Mouse (Mus musculus) layer of hippocampus, postnatal 36 days (tissue): ENCODE measurements around the gene Dnajc10. TPM values are rescaled to one million over a fixed set of nuclear protein-coding genes. Genes with fewer than 3 reads are reported as not detected.

Experiments
- DNase-seq, 2 experiments: peaks; one replicate each; pipeline ENCODE4 v3.0.0; 2022
- total RNA-seq, 2 experiments: library from RNA; stranded (reverse); gene quantifications; 2 replicates each; pipeline ENCODE4 v1.2.3; 2021

Dnajc10 gene
- total RNA-seq, 2 experiments from 2014 or later: 55.5 to 57.9 TPM

DNA sequence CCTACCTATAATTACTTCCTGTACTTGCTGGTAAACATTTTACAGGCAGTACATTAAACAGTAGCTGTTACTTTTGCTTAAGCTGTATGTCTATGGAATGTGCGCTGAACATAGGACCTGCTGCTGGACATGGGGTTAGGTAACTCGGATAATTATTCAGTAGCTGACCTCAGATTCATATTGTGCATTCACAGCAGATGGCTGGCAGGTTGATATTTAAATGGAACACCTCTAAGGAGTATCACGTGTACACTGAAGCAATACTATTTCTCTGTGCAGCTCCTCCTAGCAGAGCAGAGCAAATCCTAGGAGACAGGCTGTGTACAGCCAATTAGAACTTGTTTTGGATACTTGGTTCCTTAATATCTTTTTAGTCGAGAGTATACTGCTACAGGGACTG, 39.3 kb downstream of the Dnajc10 start:
- no peak for DNase-seq

DNA sequence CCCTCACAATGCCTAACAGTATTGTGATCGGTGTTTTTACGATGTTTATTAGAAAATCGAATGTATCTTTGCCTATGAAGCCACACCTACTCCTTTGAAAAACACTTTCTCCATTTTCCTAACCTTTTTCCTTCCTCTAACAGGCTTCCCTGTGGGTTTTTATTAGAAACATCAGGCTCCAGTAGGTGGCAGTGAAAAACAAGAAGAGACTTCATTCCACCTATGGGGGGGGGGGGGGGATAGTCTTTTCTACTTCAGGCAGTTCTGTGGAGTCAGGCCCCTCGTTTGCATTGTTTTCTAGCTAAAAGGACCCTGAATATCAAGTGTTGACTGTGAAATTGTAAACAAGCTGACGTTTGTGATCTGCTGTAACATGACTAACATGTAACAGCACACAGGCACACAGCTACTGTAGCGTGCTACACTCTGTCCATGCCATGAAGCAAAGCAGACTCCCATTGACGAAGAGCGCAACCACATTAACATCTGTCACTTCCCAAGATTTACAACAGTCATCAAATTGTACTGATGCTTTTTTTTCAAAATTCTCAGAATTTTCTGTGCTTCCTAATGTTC, 41.5 kb downstream of the Dnajc10 start:
- DNase-seq: no peak

DNA sequence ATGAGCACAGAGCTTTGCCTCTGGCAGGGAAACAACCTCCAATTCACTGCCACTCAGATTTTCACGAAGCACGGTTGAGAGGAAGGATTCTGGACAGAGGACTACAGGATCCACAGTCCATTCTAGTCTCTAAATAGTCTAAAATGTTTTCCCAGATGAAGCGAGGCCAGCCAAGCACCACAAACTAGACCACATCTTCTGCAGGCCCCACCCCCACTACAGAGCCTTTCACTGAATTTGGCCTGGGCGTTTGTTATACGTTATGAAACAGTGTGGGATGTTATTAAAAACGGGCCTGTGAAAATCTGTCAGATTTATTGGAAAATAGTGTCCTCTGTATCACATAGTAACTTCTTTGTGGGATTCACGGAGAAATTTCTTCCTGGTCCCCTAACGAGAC, 56.2 kb downstream of the Dnajc10 start:
- DNase-seq: no peak

DNA sequence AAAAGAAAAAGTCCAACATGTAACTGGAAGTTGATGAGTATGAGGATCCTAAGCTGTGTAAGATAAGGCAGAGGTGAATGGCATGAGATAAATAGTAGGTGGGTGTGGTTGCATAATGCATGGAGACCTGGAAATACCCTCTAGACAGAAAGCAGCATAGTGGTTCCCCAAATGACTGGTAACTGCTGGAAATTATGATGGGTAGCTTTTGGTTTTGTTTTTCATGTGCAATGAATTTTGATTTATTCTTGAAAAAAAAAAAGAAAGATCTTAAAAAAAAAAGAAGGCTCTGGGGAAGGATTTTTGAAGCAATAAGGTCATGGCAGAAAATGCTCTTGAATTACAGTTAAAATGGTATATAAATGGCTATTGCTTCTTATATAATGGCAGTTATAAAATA, 59.6 kb downstream of the Dnajc10 start:
- no peak for DNase-seq

DNA sequence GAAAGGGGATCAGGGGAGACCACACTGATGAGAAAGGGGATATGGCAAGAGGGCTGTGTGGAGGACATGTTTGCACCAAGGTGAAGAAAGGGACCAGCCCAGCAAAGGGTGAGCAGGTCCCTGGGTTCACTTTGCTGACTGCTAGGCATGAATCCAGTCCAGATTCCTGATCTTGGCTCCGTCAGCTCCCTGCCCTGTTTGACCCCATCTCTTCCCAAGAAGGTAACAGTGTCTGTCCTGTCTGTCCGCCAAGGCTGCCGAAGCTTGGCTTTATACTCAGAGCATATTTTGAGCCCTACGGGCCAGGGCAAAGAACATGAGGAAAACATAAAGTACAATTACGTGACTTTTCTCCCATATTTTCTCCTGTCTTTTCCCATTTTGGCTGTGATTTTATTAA, 64.6 kb downstream of the Dnajc10 start:
- DNase-seq: no peak

DNA sequence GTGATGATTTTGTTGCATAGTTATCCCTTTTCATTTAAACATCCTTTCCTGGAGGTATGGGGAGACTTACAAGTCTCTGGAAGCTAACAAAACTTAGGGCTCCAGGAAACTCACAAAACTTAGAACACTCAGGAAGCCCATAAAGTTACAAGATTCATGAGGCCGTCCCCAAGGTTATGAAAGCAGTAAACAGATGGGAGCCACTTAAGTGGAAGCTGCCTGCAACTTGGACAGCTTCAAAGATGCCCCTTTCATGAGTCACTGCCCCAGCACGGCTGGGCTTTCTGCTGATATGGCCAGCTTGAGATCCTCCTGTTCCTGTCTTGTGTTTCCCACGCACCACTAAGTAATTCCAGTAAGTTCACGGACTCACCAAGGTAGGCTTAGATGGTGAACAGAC, 69.2 kb downstream of the Dnajc10 start:
- no peak for DNase-seq

DNA sequence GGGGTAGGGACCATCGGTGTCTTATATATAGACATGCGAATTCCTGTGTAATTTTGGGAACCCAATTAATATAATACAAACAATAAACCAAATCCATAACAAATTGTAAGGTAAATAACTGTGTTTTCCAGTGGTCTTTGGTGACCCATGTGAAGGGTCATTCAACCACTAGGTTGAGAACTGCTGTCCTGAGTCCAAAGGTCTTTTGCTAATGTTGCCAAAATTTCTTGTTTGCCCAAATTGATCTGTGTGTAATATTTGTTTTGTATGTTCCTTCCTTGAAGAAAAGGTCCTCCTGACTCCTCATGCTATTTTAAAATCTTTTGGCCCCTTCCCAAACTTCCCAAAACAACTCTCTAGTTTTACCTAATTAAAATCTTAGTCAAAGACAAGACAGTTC, 71.0 kb downstream of the Dnajc10 start:
- DNase-seq: no peak

DNA sequence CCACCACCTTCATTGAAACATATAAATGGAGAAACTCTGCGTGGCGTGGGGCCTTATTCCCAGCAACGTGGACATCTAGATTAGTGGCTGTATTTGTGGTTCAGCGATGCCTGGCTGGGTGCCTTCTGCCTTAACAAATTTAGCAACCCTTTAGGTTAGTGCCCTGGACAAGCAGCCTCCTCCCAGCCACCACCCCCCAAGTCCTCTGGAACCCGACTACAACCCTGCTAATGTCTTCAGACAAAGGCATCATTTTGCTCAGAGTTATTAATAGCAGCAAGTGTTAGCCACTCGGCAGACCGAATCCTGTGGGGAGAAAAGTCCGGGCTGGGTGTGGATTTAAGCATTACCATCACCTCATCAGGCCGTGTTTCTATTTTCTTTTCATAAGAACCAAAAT, 72.4 kb downstream of the Dnajc10 start:
- DNase-seq: peak; percentile 4 to 10

DNA sequence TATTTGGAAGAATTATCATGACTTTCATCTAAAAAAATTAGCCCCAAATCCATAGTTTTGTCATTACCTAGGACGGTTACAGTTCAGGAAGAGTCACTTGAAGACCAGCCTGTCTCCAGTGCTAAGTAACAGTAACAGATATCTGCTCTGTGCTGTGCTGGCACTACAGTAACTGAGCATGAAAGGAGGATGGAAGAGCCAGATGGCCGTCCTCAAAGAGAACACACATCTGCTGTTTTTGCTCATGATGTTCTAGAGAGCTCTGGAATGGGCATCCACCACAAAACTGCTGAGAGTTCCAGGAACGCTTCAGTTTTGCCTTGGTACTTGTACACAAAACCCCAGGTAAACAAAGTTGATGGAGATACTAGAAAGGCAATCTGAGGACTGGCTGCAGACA, 73.1 kb downstream of the Dnajc10 start:
- peak; percentile 56 to 60 for DNase-seq

DNA sequence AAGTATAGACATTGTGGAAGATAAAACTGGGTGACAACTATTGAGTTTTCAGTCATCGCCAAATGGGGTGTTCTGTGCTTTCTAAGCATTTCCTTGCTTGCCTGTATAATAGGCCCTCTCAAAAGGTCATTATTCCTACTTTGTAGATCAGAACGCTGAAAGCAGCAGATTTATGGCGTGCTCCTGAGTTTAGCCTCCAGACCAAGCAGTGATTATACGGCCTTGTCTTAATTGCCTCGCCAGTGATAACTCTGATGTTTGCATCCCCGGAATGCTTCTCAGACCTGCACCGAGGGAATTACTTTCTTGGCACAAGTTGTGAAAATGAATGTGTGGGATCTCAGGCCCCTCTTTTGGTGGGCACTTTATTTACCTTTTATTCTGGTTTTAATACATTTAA, 80.8 kb downstream of the Dnajc10 start:
- no peak for DNase-seq

DNA sequence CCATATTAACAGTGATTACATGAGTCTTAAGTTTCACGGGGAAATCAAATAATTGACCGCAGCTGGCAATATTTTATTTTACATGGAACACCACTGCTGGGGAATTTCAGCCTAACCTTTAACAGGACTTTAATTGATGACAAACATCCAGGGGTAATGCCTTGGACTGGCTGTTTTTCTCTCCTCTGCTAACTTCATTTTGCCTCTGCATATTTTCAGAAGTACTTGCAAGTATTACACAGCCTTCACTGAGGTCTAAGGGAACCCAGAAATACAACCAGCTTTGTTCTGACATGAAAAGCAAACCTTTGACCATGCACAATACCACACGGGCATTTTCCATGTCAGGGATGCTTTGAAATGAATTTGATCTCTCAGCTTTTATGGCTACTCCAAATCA, 81.6 kb downstream of the Dnajc10 start:
- DNase-seq: no peak

DNA sequence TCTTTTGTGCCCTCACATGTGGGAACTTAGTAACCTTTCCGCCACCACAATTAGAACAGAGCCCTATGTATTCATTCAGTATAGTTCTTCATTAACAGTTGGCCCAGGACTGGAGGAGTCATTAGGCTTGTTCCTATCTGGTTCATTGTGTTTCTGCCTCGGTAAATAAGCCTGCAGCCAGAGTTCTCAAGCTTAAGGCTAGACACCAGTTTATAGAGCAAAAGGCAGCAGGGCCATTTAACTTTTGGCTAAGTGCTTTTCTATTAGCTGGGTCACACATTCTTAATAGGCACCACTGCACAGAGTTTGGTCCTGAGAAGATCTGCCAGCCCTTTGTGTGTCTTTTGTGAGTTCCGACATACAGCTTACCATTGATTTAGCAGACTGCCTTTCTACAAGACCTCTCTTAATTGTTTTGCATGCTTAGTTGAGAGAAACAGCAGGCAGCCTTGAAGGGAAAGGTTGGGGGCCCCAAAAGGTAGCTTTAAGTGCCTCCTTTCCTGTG, 83.4 kb downstream of the Dnajc10 start:
- DNase-seq: no peak

Other genes with a start within 250 kb of the Dnajc10 start
- 100 to 1,000 TPM; 153 to 161 TPM for gene Pde1a, start 186.0 kb upstream of the Dnajc10 start, total RNA-seq
- gene Prdx6b, start 23.0 kb upstream of the Dnajc10 start, total RNA-seq: not detected
- 10 to 100 TPM; 34.4 to 37.4 TPM for gene Frzb, start 132.2 kb downstream of the Dnajc10 start, total RNA-seq